Mouse (Mus musculus) c-Kit-positive CD71-positive TER-119-negative erythroid progenitor cells, embryonic 14.5 days (primary cell): ENCODE results near the gene Kcnd3.

Source experiments
- DNase-seq: peaks from one replicate; pipeline ENCODE4 v3.0.0-alpha.2; 2013; ENCODE audit warnings: low read depth

Gene Kcnd3

DNA sequence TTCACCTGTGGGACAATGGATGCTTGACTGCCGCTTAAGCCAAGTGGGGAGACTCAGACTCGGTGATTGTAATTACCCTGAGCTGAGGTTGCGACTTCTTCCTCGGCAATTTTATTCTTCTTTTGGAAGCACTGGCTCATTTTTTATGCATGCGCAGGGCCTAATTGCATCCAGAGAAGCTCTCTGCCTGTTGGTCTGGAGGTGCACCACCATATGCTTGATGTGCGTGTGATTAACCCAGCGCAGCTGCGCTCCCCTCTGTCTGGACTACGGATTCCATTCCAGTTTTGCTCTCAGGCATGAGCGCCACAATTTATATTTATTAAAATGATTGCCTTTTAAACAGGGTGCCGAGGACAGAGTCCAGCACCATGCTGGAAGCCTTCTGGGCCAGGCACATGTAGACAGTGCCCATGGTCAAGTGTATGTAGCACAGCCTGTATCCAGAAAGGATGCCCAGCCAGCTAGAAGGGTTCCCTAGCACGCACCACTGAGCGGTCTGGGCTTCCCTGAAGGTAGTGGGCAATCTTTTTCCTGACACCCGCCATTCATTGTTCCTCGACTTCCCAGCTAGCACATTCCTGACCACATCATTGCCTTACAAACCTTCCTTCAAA is 138.0 kb downstream of the Kcnd3 start:
- DNase-seq = no peak

DNA sequence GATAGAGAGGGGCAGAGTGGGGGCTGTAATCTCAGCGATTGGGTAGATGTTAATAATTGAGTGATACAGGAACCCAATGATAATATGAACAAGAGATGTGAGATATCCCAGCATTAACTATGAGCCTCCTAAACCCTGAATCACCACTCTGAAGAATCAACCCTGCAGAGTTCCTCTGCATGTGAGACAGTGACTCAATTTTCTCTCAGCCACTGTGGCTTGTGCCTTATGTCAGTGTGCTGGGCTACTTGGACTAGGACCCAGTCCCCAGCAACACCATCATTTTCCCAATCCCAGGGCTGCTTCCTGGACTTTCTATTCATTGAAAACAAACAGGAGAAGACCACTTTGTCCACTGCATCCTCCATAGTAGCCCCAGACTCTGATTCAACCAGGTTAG is 139.6 kb downstream of the Kcnd3 start:
- DNase-seq = no peak

DNA sequence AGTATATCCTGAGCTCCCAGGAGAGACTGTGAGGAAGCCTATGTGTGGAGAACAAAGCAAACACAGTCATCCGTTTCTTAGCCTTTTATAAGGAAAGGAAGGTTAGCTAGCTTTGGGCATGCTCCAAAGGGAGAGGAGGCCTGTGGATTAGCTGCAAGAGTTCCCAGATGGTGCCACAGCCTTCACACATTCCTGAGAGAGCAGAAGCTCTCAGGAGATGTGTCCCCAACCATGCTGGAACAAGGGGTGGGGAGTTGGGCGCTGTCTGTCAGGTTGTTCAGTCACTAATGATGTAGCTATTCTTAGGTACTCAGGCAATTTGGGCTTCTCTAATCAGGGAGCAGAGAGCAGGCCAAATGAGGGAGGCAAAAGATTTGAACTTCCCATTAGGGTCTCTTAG is 140.1 kb downstream of the Kcnd3 start:
- no peak for DNase-seq

DNA sequence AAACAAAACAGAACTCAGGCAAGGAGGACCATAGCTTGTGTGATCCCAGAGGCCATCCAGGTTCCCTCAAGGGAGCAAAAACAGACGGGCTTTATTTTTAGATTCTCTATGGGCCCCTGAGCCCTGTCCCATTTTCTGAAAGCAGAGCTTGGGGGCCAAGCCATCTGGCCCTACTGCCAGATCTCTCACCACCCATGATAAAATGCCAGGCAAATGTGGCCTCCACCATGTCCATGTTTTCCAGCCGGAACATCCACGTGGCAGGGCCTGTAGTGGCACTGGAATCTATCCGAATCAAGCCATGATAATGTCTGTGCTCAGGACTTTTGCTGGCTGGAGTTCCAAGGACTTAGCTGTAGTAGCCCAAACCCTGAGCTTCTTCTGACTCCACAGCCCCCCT is 148.4 kb downstream of the Kcnd3 start:
- no peak for DNase-seq

DNA sequence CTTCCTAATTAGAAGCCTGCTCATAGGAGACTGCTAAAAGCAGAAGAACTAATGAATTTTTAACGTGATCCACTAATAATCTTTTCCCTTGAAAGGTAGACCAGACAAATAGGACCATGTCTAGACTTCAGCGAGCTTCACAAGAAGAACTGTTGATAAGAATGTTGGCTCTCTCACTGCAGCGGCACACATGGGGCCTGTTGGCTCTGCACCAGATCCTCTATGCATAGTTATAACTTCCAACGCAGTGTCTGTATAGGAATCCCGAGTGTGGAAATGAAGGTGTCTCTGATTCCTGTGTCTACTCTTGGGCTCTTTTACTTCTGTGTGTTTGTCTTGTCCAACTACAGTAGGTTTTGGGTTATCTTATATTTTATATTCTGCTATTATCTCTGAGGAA is 150.8 kb downstream of the Kcnd3 start:
- no peak for DNase-seq

DNA sequence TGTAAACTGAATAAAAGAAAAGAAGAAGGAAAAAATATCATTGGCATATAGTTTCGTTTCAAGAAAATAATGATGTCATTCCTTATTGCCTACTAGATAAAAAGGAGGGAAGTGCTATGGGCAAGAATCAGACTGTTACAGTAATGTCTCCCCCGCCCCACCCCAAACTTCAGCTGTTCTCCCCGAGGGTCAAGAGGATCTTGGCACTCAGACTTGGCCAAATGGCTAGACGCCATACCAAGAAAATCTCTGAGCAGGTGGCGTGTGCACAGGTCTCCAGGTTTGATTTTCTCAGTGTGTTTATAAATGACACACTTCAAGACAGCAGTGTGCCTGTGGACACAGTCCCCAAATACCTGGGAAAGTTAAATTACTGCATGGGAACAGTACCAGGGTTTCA is 153.6 kb downstream of the Kcnd3 start:
- DNase-seq = no peak

DNA sequence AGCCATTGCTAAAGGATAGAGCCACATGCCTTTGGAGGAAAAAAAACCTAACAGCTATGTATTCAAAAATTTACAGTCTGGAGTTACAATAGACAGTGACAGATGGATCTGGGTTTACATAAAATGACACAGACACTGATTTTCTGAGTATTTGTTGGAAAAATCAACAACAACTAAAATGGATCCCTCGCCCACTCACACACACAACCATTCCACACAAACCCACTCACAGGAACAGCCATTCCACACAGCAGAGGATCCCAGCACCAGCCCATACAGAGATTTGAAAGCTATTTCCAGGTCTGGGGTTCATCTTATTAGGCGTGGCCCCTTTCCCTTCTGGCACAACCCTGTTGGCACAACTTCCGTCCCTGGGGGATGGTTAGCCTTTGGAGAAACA is 156.7 kb downstream of the Kcnd3 start:
- no peak for DNase-seq

DNA sequence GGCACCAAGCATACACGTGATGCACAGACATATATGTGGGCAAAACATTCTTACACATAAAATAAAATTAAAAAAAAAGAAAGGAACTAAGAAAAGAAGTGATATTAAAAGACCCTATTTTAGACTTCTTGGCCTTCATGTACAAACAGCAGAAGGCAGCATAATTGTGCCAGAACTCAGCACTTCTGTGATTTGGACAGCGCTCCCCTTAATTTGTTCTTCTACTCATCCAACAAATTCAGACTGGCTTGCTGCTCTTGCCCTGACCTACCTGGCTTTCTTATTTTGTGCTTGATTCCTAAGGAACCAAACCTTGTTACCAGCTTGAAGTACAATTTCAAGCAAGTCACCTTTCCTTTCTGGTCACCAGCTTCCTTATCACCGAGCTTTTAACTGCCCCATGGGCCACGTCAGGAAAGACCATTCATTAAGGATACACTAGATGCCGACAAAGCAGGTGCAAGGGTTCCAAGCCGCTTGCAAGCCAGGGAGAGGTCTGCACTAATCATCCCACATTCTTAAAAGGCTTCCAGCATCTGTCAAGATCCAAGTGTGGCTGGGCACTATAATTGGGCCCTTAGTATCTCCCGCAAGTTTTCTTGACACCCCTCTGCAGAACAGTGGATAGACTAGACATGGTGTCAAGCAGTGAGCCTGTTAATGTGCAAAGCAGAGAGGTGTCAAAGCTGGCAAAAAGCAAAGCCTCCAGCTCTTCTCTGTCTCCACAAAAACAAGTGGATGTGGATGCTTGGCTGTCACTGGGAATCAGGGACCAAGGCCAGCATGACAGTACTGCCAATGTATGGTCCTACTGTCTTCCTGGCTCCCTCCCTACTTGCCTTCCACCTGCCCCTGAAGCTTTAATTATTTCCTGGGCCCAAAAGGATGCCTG is 159.6 kb downstream of the Kcnd3 start:
- no peak for DNase-seq

DNA sequence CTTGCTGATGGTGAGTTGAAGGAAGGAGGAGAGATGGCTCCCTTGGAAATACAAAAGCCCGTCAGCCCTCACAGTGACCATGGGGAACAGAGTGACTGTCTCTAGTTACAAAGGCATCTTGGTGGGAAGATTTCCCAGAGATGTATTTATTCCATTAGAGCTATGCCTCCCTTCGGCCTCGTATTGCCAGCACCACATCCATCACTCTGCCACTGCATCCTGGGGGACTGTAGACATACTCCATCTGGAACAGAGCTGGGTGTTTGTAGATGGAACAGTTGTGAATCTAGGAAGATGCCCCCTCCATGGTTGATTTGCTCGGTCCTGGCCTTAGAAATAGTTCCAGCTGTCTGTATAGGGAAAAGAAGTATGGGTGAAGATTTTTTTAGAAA is 160.3 kb downstream of the Kcnd3 start:
- DNase-seq = no peak

DNA sequence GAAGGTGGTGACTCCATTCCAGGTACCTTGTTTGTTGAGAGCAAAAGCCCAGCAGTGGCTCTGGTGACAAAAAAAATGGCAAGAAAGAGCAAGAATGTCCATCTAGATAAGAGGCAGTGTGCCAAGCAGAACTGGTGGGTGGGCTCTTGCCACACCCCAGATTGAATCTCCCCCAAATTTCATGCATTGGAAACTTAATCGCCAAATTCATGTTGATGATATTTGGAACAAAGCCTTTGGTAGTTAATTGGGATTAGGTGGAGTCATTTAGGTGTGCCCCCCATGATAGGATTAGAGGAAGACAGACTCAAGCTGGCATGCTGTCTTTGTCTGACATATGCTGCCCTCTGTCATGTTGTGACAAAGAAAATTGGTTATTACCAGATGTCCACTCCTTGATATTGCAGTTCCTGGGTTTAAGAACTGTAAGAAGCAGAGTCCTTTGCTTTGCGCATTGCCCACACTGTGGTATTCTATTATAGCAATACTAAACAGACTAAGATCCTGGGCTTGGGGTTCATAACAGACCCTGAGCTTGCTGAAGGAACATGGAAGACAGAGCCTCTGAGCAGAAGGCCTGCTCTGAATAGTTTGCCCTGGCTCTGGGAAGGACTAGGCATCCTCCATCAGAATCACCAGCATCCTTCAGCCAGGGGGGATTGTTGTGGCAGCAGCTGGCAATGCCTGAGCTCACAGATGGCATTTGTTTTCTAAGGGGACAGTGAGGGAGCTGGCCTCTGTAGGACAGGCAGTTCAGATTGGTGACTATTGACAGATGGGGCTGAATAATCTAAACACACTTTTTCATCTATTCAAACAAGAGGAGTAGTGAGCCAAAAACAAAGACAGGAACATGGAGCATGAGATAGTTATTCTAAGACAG is 165.0 kb downstream of the Kcnd3 start:
- no peak for DNase-seq

DNA sequence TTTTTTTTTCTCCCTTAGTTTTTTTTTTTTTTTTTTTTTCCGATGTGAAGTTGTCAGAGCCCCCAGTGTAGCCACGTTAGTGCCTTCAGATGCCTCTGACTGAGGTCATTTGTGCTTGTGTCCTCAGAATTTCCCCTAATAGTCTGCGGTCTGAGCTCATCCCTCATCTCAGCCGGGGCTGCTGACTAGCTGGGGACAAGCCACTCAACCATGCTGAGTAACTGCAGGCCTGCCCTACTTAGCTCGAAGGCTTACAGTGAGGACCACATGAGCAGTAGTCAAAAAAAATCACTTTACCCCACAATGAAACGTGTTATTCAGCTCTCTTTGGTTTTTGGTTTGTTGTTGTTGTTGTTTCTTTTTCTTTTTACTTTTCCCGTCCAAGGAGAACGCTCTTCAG is 169.0 kb downstream of the Kcnd3 start:
- DNase-seq = no peak

DNA sequence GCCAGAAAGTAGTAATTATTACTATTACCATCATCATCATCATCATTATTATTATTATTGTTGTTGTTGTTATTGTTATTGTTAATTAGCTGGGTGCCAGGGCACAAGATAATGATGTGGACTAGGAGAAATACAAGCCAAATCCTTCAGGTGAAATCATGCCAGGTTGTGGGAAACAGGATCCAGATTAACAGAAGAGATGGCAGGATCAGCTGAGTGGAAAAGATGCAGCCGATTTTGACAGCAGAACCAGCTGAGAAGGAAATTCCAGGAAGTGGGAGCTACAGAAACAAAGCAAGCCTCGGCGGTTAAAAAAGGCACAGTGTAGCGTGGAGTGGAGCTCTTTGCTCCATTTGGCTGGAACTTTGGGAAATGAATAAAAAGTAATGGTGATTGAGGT is 171.0 kb downstream of the Kcnd3 start:
- DNase-seq = no peak

DNA sequence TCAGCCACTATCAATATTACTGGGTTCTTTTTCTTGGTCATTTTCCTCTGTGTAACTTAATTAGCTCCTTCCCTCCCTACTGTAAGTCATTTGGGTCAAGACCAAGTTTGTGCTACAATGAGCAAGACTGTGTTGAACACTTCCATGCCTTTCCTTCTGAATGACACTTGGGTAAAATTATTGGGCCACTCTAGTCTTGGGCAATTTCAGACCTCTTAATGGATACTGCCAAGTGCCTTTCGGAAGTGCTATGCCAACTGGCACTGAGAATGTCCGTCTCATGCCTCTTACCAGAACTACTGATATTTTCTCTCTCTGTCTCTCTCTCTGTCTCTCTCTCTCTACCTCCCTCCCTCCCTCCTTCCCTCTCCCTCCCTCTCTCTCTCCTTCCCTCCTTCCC is 173.8 kb downstream of the Kcnd3 start:
- DNase-seq = no peak

DNA sequence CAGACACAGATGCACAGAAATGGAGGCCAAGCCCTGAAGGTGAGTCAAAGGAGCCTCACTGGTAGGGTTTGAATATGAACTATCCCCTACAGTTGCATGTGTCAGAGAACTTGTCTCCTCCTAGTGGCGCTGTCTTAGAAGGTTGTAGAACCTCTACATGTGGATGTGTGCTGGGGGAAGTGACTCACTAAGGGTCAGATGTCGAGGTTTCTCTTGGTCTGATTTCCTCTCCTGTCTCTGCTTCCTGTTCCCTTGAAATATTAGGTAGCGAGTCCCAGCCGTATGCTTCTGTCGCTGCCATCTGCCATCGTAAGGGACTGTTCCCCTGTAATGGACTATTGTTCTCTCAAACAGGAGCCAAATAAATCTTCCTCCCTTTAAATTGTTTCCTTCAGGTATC is 175.1 kb downstream of the Kcnd3 start:
- DNase-seq = no peak

DNA sequence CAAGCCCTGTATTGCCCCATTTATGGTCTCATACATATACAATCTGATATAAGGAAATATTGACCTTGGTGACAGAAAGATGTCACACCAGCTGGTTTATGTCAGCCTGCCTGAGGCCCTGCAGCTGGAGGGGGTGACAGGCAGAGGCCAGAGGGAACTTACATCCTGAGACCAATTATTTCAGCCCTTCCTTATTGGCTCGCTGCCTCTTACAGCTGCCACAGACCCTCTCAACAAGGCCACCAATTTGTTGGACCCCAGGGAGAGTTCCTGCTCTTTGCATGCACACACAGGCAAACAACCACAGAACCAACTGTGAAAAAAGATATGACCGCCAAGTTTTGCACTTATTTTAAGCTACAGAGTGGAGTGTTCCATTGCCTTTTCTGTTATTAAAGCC is 180.2 kb downstream of the Kcnd3 start:
- DNase-seq = no peak

DNA sequence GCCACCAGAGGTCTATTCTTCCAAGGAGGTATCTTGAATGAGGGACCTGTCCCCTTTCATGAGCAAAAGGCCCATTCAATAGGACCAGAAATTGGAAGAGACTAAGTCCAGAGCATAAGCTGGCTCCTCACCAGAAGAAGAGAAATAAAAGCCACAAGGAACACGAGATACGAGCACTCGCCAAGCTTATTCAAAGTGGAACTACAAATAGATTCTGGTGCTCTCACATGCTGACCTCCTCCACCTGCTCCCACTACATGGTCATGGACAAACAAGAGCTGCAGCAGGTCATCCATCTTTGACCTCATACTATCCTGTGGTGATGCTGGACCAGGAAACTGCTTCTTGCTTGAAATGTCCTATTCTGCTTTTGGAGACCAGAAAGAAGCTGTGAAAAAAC is 180.9 kb downstream of the Kcnd3 start:
- DNase-seq = no peak

DNA sequence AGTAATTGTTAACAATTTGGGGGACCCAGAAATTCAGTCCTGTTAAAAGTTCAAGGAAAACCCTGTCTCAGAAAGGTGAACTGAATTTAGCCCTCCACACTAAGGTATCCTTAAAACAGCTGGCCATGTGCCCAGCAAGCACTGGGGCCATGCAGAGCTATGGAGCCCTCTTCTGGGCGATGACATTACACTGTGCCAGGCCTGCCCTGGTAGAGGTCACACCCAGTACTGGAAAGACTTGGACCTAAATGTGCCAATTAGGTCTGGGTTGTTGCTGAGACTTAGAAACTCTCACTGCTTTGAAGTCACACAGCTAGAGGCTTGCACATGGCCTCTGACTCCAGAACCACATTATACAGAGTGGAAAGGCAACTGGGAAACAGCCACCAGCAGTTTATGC is 190.1 kb downstream of the Kcnd3 start:
- DNase-seq = no peak

DNA sequence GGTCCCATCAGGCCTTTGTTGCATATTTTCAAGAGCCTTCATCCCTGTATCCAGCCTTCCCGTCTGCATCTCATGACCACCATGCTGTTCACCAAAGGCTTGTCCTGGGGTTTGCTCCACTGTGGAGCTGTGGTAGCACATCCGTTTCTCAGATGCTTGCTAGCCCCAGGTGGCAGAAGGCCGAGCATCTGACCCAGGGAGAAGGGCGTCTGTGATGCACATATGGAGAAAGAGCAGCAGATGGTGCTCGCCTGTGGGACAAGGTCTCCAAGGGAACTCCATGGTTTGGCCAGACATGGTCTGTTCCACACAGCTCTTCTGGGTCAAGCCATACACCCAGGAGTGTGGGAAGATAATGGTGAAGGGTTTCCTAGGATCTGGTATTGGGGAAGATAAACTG is 191.4 kb downstream of the Kcnd3 start:
- no peak for DNase-seq

DNA sequence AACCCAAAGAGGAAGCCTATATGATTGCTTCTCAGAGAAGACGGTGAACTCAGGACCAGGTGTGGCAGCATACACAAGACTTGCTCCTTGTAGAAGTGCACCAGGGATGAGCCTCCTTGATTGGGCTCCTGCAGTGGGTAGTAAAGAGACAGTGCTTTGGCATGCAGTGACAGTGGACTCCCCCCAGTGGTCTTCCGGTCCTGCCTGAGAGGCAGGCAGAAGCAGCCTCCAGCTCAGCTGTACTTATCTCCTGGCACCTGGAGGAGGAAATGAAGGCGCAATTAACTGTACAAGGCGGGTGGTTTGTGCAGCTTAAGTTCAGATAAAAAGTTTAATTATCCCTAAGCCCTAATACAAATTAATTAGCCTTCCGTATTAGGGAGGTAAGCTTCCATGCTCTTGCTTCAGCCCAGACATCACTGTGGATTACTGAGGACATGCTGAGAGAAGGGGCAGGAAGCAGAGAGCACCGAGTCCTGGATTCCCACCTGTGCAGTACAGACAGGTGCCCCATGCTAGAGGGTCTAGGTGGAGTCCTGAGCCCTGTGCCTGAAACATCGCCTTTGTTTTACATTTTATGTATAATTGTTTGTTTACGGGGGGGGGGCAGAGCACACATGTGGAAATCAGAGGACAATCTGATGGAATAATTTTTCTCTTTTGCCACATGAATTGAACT is 196.9 kb downstream of the Kcnd3 start:
- no peak for DNase-seq

DNA sequence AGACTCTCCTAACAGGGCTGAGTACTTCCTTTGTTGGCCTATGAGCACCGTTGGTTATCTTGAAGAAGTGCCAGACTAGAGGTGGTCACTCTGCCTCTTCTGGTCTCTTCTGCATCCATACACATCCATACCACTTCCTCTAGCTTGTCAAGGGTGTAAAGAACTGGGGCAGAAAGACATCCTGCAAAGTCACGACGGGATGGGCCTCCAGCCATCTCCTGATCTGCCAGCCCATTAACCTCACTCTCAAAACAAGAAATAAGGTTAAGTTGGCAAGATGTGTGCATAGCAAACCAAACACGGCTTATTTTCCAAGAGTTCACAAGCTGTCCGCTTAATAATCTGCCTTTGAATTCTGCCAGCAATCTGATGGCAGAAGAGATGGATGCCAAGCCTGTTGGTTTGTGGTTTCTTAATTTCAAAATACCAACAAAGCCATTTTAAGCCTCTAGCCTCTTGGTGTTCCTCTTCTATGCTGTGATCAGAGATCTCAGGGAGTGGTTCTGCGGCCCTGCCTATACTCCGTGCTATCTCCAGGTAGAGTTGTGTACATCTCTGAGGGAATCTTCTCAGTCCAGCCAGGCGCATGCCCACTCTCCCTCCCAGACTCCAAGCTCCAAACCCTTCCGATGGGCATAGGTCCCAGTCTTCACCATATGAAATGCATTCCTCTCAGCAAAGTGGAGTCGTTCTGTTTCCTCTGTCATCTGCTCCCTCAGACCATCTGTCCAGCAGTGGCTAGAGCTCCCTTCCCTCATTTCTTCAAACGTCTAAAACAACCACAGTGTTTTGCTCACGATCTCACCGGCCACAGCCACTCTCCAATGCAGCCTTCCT is 201.6 kb downstream of the Kcnd3 start:
- DNase-seq = no peak

DNA sequence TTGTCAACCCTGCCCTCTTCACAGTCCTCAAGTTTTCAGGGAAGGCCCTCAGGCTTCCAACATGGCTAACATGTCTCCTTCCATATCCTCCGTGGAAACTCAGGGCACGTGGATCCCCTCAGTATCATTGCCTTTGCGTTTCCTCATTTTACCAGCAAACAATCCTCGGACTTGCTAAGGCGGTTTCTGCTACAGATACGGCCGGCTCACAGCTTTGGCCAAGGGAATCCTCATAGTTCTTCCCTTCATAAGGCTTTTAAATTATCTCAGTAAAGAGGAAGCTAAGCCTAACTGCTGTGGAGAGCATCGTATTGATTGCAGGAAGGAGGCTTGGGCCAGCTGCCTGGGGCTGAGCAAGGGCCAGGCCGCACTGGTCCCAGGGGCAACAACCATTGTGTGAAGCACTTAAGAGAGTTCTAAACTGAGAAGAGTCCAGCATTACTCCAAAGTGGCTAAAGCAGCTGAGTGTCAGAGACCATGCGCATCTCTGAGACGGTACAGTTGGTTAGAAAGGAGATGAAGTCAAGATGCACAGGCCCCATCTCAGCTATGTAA is 203.0 kb downstream of the Kcnd3 start:
- no peak for DNase-seq
